25 mouse cellular contexts compared by ENCODE assay signal in the genomic region with DNA sequence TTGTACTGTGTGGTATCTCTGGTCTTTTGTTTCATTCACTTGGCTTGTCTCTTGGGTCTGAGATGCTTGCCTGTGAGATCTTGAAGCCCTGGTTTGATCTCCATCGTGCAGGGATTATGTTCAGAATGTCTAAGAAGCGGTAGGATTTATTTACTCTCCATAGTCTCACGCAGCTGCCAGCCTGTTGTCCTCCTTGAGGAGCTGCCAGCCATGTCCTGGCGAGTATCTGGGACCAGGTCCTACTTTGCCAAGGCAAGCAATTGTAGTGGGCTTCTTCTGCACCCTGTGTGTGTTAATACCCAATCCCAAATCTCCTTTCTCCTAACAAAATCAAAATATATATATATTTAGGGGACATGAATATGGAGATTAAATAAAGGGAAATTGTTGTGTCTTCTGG. TPM values are rescaled to one million over a fixed set of nuclear protein-coding genes. Genes with fewer than 3 reads are reported as not detected.
DNase-seq lines count a peak whose midpoint lies in the region; ATAC-seq and TF ChIP-seq lines count a peak whose summit lies in the region.
"Had no signal": no experiment of that assay in that cellular context is flagged by ENCODE, and none has a peak within 500 bp of the region (broad histone marks: within the 10 kb centered on the region; RNA-seq: fewer than 3 reads in every experiment).

No protein-coding gene starts in this region.

- H3K9me3 ChIP-seq in hindbrain, postnatal 0 days (ENCODE audit: low read length) = no peaks in the 10 kb centered on the region
- H3K9me3 ChIP-seq in hindbrain, embryonic 12.5 days (replicated peaks) = no peaks in the 10 kb centered on the region
- H3K9me3 ChIP-seq: forebrain, embryonic 10.5 days; forebrain, embryonic 13.5 days; G1E; hindbrain, embryonic 10.5 days had no signal

- H3K9ac ChIP-seq in hindbrain, postnatal 0 days (replicated peaks; ENCODE audit: low read length) = no peak overlapping the region
- H3K9ac ChIP-seq in hindbrain, embryonic 12.5 days = no peak overlapping the region
- H3K9ac ChIP-seq: forebrain, embryonic 13.5 days; hindbrain, embryonic 14.5 days had no signal

- DNase-seq in cerebellum, adult 18-20 months = peak; percentile 40 to 41
- peak; percentile 66 to 72 for DNase-seq in cerebellum, postnatal 14 days
- DNase-seq in cerebellum, adult 8-10 months = no peak
- no peak for DNase-seq in hindbrain, postnatal 0 days (ENCODE audit: low spot score)
- DNase-seq: adrenal gland, postnatal 10 days; adrenal gland, postnatal 36 days; B cell, adult 2 months; cerebellum, adult 11 months; gastrocnemius, postnatal 10 days; gastrocnemius, postnatal 36 days; heart, postnatal 36 days; kidney, adult 2 months had no signal

- TF ChIP-seq CTCF in hindbrain, postnatal 0 days (IDR thresholded peaks at IDR 0.05; ENCODE audit: low read depth) = no peak

- H3K27me3 ChIP-seq in hindbrain, postnatal 0 days (ENCODE audit: insufficient read depth, low read length) = no peaks in the 10 kb centered on the region
- no peaks in the 10 kb centered on the region for H3K27me3 ChIP-seq in hindbrain, embryonic 12.5 days
- H3K27me3 ChIP-seq: CH12.LX; forebrain, embryonic 13.5 days; Patski had no signal

- no peaks in the 10 kb centered on the region for H3K4me1 ChIP-seq in hindbrain, postnatal 0 days (ENCODE audit: insufficient read depth, low read length)
- H3K4me1 ChIP-seq in hindbrain, embryonic 12.5 days = no peaks in the 10 kb centered on the region

- WGBS in hindbrain, postnatal 0 days = 66% methylated on average over 4 of the region's 4 CpGs
- WGBS in hindbrain, embryonic 12.5 days = 93% methylated on average over 4 of the region's 4 CpGs

- H3K27ac ChIP-seq in hindbrain, postnatal 0 days = 0 out of 2 replicates have a peak overlapping the region, but pooled peaks have one; percentile 16
- H3K27ac ChIP-seq in hindbrain, embryonic 12.5 days = no peak overlapping the region
- H3K27ac ChIP-seq: forebrain, embryonic 10.5 days; forebrain, embryonic 13.5 days; hindbrain, embryonic 10.5 days; hindbrain, embryonic 14.5 days had no signal

- H3K4me2 ChIP-seq in hindbrain, postnatal 0 days (ENCODE audit: low read depth, low read length) = no peak overlapping the region
- H3K4me2 ChIP-seq in hindbrain, embryonic 12.5 days (replicated peaks) = no peak overlapping the region
- H3K4me2 ChIP-seq: forebrain, embryonic 13.5 days; heart, embryonic 11.5 days; hindbrain, embryonic 14.5 days had no signal

- no peak overlapping the region for H3K4me3 ChIP-seq in hindbrain, postnatal 0 days (ENCODE audit: low read length)
- no peak overlapping the region for H3K4me3 ChIP-seq in hindbrain, embryonic 12.5 days
- H3K4me3 ChIP-seq: forebrain, embryonic 10.5 days; forebrain, embryonic 13.5 days; hindbrain, embryonic 10.5 days had no signal

- H3K36me3 ChIP-seq in hindbrain, postnatal 0 days (ENCODE audit: insufficient read depth, low read length) = peaks cover 17% of the 10 kb centered on the region; the same call in 1 of the 2 replicates
- peaks cover 52% of the 10 kb centered on the region for H3K36me3 ChIP-seq in hindbrain, embryonic 12.5 days

- no peak for ATAC-seq in cerebellum, adult (ENCODE audit: insufficient number of reproducible peaks, low FRiP score, low TSS enrichment)
- no peak for ATAC-seq in hindbrain, postnatal 0 days
- ATAC-seq in hindbrain, embryonic 12.5 days (ENCODE audit: low FRiP score) = no peak
- ATAC-seq: forebrain, embryonic 13.5 days; forebrain, embryonic 16.5 days; intestine, postnatal 0 days; Patski had no signal

RNA-seq across cellular contexts. Expression of a gene that starts 21.4 kb away (rescaled TPM):
- total RNA-seq in hindbrain, postnatal 0 days (2014; rRNA removed) = 21.4 and 23.6 TPM in 2 replicates
- 3.7 and 4.1 TPM in 2 replicates for polyA plus RNA-seq in hindbrain, postnatal 0 days (2015; fragmentation: Nextera tagmentation; extraction: Ambion mirVana)
- 0.75 and 0.81 TPM in 2 replicates for polyA plus RNA-seq in hindbrain, embryonic 12.5 days (2016; fragmentation: Nextera tagmentation; extraction: Ambion mirVana)
- total RNA-seq: granulocyte monocyte progenitor cell, adult 5-6 weeks had no signal
- polyA plus RNA-seq: G1E had no signal

Comparison
In these comparisons a context has a peak if more than half of its experiments do, and no peak if none do; other contexts are left out.
1. DNase-seq: peak in cerebellum, adult 18-20 months (2 of 2) and cerebellum, postnatal 14 days (2 of 2); none in cerebellum, adult 8-10 months (single experiment) and hindbrain, postnatal 0 days (single experiment).